Mouse (Mus musculus) lung, postnatal 0 days (tissue): ENCODE measurements around the gene Sox5. TPM values are rescaled to one million over a fixed set of nuclear protein-coding genes. Genes with fewer than 3 reads are reported as not detected.
A peak's percentile ranks its signal among the peaks of the same experiment; 100 is the strongest.

Experiments
- ATAC-seq: fragments of 200-750 bp; cut with Nextera tagmentation; 2 replicates; pipeline ENCODE4 v1.8.0; 2017; ENCODE audit warnings: moderate library complexity
- DNase-seq: peaks from one replicate; pipeline ENCODE4 v3.0.0-alpha.2; 2016; ENCODE audit warnings: low spot score
- H3K27ac ChIP-seq: fragments of 300-500 bp; sonication (generic); 2 replicates; pipeline ENCODE4 v1.5.1; 2014; ENCODE audit warnings: antibody characterized with exemption, mild to moderate bottlenecking, low read length, mixed read lengths
- H3K27me3 ChIP-seq: fragments of 300-500 bp; sonication (generic); replicated peaks from 2 replicates; pipeline ENCODE4 v1.6.1; 2014; ENCODE audit warnings: low read length, mixed read lengths; ENCODE audit not compliant: insufficient read depth
- H3K36me3 ChIP-seq: fragments of 300-500 bp; sonication (generic); 2 replicates; pipeline ENCODE4 v1.6.1; 2014; ENCODE audit warnings: low read length, mixed read lengths; ENCODE audit not compliant: insufficient read depth
- H3K4me1 ChIP-seq: fragments of 300-500 bp; sonication (generic); 2 replicates; pipeline ENCODE4 v1.6.1; 2014; ENCODE audit warnings: antibody characterized with exemption, low read depth, low read length, mixed read lengths; ENCODE audit not compliant: insufficient read depth
- H3K4me2 ChIP-seq: fragments of 300-500 bp; sonication (generic); replicated peaks from 2 replicates; pipeline ENCODE4 v1.6.1; 2014; ENCODE audit warnings: low read depth, mild to moderate bottlenecking, low read length, moderate library complexity, mixed read lengths
- H3K4me3 ChIP-seq: fragments of 300-500 bp; sonication (generic); 2 replicates; pipeline ENCODE4 v1.5.1; 2014; ENCODE audit warnings: low read depth, low read length
- H3K9ac ChIP-seq: fragments of 300-500 bp; sonication (generic); replicated peaks from 2 replicates; pipeline ENCODE4 v1.6.1; 2014; ENCODE audit warnings: low read depth, mild to moderate bottlenecking
- H3K9me3 ChIP-seq: fragments of 300-500 bp; sonication (generic); 2 replicates; pipeline ENCODE4 v1.6.1; 2016; ENCODE audit warnings: low read length, mixed read lengths
- CTCF ChIP-seq: IDR thresholded peaks from 2 replicates; pipeline ENCODE4 v1.5.1; 2016; ENCODE audit warnings: antibody characterized with exemption, mild to moderate bottlenecking
- EP300 ChIP-seq: IDR thresholded peaks from 2 replicates; pipeline ENCODE4 v1.6.1; 2016; ENCODE audit warnings: antibody characterized with exemption, mild to moderate bottlenecking, control low read depth
- WGBS: fragments of 180-500 bp; shearing (Covaris S2); extraction: QIAGEN DNeasy Blood & Tissue Kit; methylation state at CpG from one replicate; pipeline ENCODE4 v1.1.7; 2014; 5-methylcytosine and 5-hydroxymethylcytosine counted together
- polyA plus RNA-seq: library from polyadenylated mRNA; unstranded; fragments of >200 nt; fragmentation: Nextera tagmentation; extraction: Ambion mirVana; gene quantifications from 2 replicates; pipeline ENCODE4 v1.2.1, GENCODE M21; 2015

Sox5 gene
- polyA plus RNA-seq, 1 experiment from 2014 or later, result 9.8 TPM

GRCm38 (mm10) chr6:144477287-144478064, 304.3 kb downstream of the Sox5 start:
- Histone ChIP-seq H3K9ac (no peak overlapping the region), H3K27ac (no peak overlapping the region), H3K4me3 (no peak overlapping the region), H3K4me2 (no peak overlapping the region), H3K27me3 (no peaks in the 10 kb centered on the region), H3K9me3 (no peaks in the 10 kb centered on the region), H3K4me1 (no peaks in the 10 kb centered on the region), H3K36me3 (no peaks in the 10 kb centered on the region)
- WGBS, result 70% methylated on average over 16 of the region's 16 CpGs
- no peak for ATAC-seq
- no peak for DNase-seq
- TF ChIP-seq EP300 (no peak), CTCF (no peak)

DNA sequence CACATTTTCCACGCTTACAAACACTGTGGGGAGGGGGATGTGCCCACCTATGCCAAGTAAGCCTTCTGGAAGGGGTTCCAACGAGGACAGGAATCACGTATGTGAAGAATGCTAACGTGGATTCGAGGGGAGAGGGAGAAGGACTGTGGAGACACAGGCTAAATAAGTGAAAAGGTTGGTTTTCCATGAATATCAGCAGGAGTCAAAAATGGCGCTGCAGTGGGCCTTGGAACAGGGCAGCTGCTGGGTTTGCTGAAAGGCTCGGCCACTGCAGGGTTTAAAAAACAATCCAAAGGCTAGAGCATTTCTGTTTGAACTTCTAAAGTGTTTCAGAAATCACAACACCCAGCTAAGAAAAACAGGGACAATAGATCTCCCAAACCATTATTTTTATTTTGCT, 308.3 kb downstream of the Sox5 start:
- Histone ChIP-seq H3K27ac (no peak overlapping the region), H3K36me3 (no peaks in the 10 kb centered on the region), H3K27me3 (no peaks in the 10 kb centered on the region), H3K9me3 (no peaks in the 10 kb centered on the region), H3K4me2 (no peak overlapping the region), H3K9ac (no peak overlapping the region), H3K4me1 (no peaks in the 10 kb centered on the region), H3K4me3 (no peak overlapping the region)
- 87% methylated on average over 7 of the region's 7 CpGs for WGBS
- no peak for ATAC-seq
- no peak for DNase-seq
- TF ChIP-seq CTCF (no peak), EP300 (no peak)

- TF ChIP-seq EP300 (no peak), CTCF (no peak)
- H3K9me3 ChIP-seq, result no peaks in the 10 kb centered on the region
- no peaks in the 10 kb centered on the region for H3K36me3 ChIP-seq
- H3K27ac ChIP-seq, result no peak overlapping the region
- no peaks in the 10 kb centered on the region for H3K4me1 ChIP-seq
- DNase-seq, result peak; percentile 14
- no peak overlapping the region for H3K9ac ChIP-seq
- WGBS, result 52% methylated on average over 14 of the region's 14 CpGs
- no peak overlapping the region for H3K4me2 ChIP-seq
- peak; percentile 47 for ATAC-seq
- H3K27me3 ChIP-seq, result no peaks in the 10 kb centered on the region
- H3K4me3 ChIP-seq, result no peak overlapping the region
Measured at GRCm38 (mm10) chr6:144472089-144472900, 309.5 kb downstream of the Sox5 start.

- no peaks in the 10 kb centered on the region for H3K36me3 ChIP-seq
- WGBS, result 49% methylated on average over 15 of the region's 15 CpGs
- no peak for TF ChIP-seq CTCF
- TF ChIP-seq EP300, result no peak
Measured at GRCm38 (mm10) chr6:144466711-144467110, 315.1 kb downstream of the Sox5 start.

DNA sequence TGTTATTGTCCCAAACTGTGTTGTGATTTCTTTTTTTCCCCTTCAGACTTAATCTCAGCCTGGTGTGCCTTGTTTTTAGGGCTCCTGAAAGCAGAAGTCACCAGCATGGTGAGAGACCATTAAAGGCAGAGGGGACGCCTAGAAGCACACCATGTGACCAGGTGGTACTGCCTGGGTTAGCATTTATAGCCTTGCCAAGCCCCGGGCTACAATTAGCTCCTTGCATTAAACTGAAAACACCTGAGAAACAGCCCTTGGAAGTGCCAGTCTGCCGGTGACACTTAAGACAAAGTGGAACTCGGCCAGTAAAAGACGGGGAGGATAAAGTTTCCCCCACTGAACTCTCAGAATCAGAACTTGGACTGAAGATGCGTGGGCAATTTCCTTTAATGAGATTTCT, 318.1 kb downstream of the Sox5 start:
- no peak for DNase-seq
- no peak overlapping the region for H3K27ac ChIP-seq
- H3K27me3 ChIP-seq, result no peaks in the 10 kb centered on the region
- H3K4me1 ChIP-seq, result no peaks in the 10 kb centered on the region
- TF ChIP-seq CTCF (no peak), EP300 (no peak)
- 80% methylated on average over 6 of the region's 6 CpGs for WGBS
- H3K9me3 ChIP-seq, result no peaks in the 10 kb centered on the region
- no peak overlapping the region for H3K4me2 ChIP-seq
- no peaks in the 10 kb centered on the region for H3K36me3 ChIP-seq
- ATAC-seq, result no peak
- no peak overlapping the region for H3K4me3 ChIP-seq
- H3K9ac ChIP-seq, result no peak overlapping the region

More at GRCm38 (mm10) chr6:144466711-144467110, 315.1 kb downstream of the Sox5 start:
- H3K4me3 ChIP-seq, result no peak overlapping the region
- no peaks in the 10 kb centered on the region for H3K9me3 ChIP-seq
- ATAC-seq (no peak), DNase-seq (no peak)
- no peaks in the 10 kb centered on the region for H3K27me3 ChIP-seq
- H3K4me1 ChIP-seq, result no peaks in the 10 kb centered on the region
- H3K9ac ChIP-seq, result no peak overlapping the region
- H3K27ac ChIP-seq, result no peak overlapping the region
- no peak overlapping the region for H3K4me2 ChIP-seq

- H3K4me2 ChIP-seq, result no peak overlapping the region
- H3K27me3 ChIP-seq, result no peaks in the 10 kb centered on the region
- DNase-seq (no peak), ATAC-seq (no peak)
- H3K27ac ChIP-seq, result no peak overlapping the region
- TF ChIP-seq CTCF (no peak), EP300 (no peak)
- no peak overlapping the region for H3K9ac ChIP-seq
- H3K4me1 ChIP-seq, result no peaks in the 10 kb centered on the region
- H3K9me3 ChIP-seq, result no peaks in the 10 kb centered on the region
- H3K36me3 ChIP-seq, result no peaks in the 10 kb centered on the region
- no peak overlapping the region for H3K4me3 ChIP-seq
- WGBS, result 89% methylated on average over 5 of the region's 5 CpGs
Measured at GRCm38 (mm10) chr6:144463274-144463673, 318.5 kb downstream of the Sox5 start.
